ENCODE assay signal across 25 mouse cellular contexts in the genomic region with DNA sequence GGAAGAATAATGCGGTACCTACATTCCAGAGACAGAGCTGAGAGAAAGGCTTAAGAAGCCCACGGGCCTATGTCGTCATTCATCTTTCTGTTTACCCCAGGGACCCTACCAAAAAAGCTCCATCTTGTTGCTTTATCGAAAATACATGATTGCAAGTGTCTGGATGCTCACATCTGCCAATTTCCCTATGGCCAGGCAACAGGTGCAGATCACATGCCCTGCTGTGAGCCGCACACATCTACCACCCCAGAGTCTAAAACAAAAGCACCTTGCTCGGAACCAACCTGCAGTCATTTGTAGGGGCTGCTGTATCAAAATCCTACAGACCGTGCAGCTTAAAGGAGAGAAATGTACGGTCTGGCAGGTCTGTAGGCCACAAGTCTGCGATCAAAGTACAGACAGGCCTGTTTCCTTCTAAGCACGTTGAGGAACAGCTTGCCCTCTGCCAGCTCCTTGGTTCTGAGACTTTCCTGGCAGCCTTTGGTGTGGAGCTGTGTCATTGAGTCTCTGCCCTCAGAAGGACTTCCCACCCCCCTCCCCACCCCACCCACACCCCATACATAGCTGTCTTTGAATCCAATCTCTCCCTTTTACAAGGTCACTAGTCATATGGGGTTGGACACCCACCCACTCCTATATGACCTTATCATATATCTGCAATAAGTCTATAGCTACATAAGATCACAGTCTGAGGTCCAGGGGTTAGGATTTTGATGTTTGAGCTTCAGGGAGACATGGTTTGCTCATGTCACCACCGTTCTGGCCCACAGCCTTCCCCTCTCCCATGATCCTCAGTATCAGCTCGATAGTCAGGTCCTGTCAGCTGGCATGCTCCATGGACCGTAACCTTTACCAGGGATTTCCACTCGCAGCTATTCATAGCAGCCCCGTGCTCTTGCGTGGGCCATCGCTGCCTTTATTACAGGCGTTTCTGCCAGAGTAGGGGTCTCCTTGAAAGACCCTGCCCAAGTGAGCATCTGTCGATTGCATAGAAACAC.
A peak's percentile ranks its signal among the peaks of the same experiment; 100 is the strongest.
DNase-seq lines count a peak whose midpoint lies in the region; ATAC-seq and TF ChIP-seq lines count a peak whose summit lies in the region.
"Had no signal": no experiment of that assay in that cellular context is flagged by ENCODE, and none has a peak within 500 bp of the region (broad histone marks: within the 10 kb centered on the region; RNA-seq: fewer than 3 reads in every experiment).

No protein-coding gene starts in this region.

- 72% methylated on average over 19 of the region's 19 CpGs for WGBS in heart, adult 2 months
- 86% methylated on average over 19 of the region's 19 CpGs for WGBS in stomach, postnatal 0 days
- WGBS in intestine, postnatal 0 days, result 83% methylated on average over 19 of the region's 19 CpGs

- TF ChIP-seq POLR2A in heart, adult 2 months (IDR thresholded peaks at IDR 0.05; ENCODE audit: insufficient read depth, low read depth, low read length), result no peak
- no peak for TF ChIP-seq POLR2A in CH12.LX (IDR thresholded peaks at IDR 0.05; ENCODE audit: low read depth, low read length)

- in situ Hi-C loops in CH12.LX (cut with MboI; ENCODE audit: low pct_ligation_motif_present, low pct_unique_long_range_greater_than_20kb, low sequenced_read_pairs), result no loop called here

- no peak overlapping the region; the same call in 1 of the 2 replicates for H3K4me2 ChIP-seq in CH12.LX (ENCODE audit: insufficient read depth, low read depth, poor library complexity, severe bottlenecking)
- no peak overlapping the region for H3K4me2 ChIP-seq in stomach, postnatal 0 days (replicated peaks; ENCODE audit: low read depth)
- no peak overlapping the region for H3K4me2 ChIP-seq in intestine, postnatal 0 days (replicated peaks; ENCODE audit: low read depth)
- H3K4me2 ChIP-seq: forebrain, embryonic 15.5 days; kidney, embryonic 15.5 days; midbrain, embryonic 15.5 days; neural tube, embryonic 13.5 days; stomach, embryonic 15.5 days had no signal

- TF ChIP-seq EP300 in heart, adult 2 months (IDR thresholded peaks at IDR 0.05; ENCODE audit: insufficient read depth, low read depth, low read length), result peak; percentile 59; the same call in 1 of the 2 replicates
- no peak; the same call in 1 of the 2 replicates for TF ChIP-seq EP300 in CH12.LX (IDR thresholded peaks at IDR 0.05; ENCODE audit: low read length)
- TF ChIP-seq EP300 in stomach, postnatal 0 days (optimal IDR thresholded peaks at IDR 0.05), result no peak

- no peak overlapping the region for H3K4me3 ChIP-seq in heart, adult 2 months
- H3K4me3 ChIP-seq in CH12.LX (replicated peaks in 1 of 3; ENCODE audit: low read depth in 2 of 3, low read length in 2 of 3, poor library complexity in 1 of 3), result no peak overlapping the region
- no peak overlapping the region for H3K4me3 ChIP-seq in stomach, postnatal 0 days (ENCODE audit: low read depth, low read length)
- no peak overlapping the region for H3K4me3 ChIP-seq in intestine, postnatal 0 days (ENCODE audit: low read depth, low read length)
- H3K4me3 ChIP-seq: embryonic facial prominence, embryonic 10.5 days; forebrain, embryonic 15.5 days; kidney, embryonic 15.5 days; midbrain, embryonic 15.5 days; neural tube, embryonic 13.5 days; stomach, embryonic 15.5 days had no signal

- no peak for TF ChIP-seq RAD21 in CH12.LX (IDR thresholded peaks at IDR 0.05; ENCODE audit: low read depth, low read length)

- H3K36me3 ChIP-seq in heart, adult 2 months (ENCODE audit: control insufficient read depth, insufficient read depth, low read length), result peaks cover 6% of the 10 kb centered on the region
- peaks cover 0 to 23% of the 10 kb centered on the region in 2 experiments for H3K36me3 ChIP-seq in CH12.LX (replicated peaks in 1 of 2; ENCODE audit: control insufficient read depth in 1 of 2, insufficient read depth in 1 of 2, low read length in 1 of 2)
- no peaks in the 10 kb centered on the region for H3K36me3 ChIP-seq in stomach, postnatal 0 days (ENCODE audit: control insufficient read depth, insufficient read depth, low read length)
- H3K36me3 ChIP-seq in intestine, postnatal 0 days (ENCODE audit: control insufficient read depth, insufficient read depth), result 0 out of 2 replicates have a peak, but pooled peaks cover 9% of the 10 kb centered on the region
- H3K36me3 ChIP-seq: embryonic facial prominence, embryonic 10.5 days; kidney, embryonic 15.5 days; midbrain, embryonic 15.5 days; stomach, embryonic 15.5 days had no signal

- dilution Hi-C loops in CH12.LX (cut with MboI; ENCODE audit: extremely low pct_ligation_motif_present, extremely low pct_unique_long_range_greater_than_20kb, low sequenced_read_pairs), result no loop called here

- no peak for TF ChIP-seq CTCF in heart, adult 2 months (IDR thresholded peaks at IDR 0.05)
- TF ChIP-seq CTCF in CH12.LX (conservative IDR thresholded peaks at IDR 0.05 in 1 of 2, IDR thresholded peaks at IDR 0.05 in 1 of 2; ENCODE audit: low read depth in 2 of 2, low read length in 2 of 2), result no peak
- TF ChIP-seq CTCF in stomach, postnatal 0 days (IDR thresholded peaks at IDR 0.05; ENCODE audit: low read depth), result no peak
- TF ChIP-seq CTCF in intestine, postnatal 0 days (IDR thresholded peaks at IDR 0.05; ENCODE audit: low read depth), result no peak

- peaks cover 5% of the 10 kb centered on the region for H3K9me3 ChIP-seq in CH12.LX (replicated peaks; ENCODE audit: low read length)
- no peaks in the 10 kb centered on the region for H3K9me3 ChIP-seq in stomach, postnatal 0 days (ENCODE audit: control insufficient read depth, low read length)
- H3K9me3 ChIP-seq in intestine, postnatal 0 days (ENCODE audit: control insufficient read depth), result no peaks in the 10 kb centered on the region
- H3K9me3 ChIP-seq: embryonic facial prominence, embryonic 10.5 days; forebrain, embryonic 15.5 days; kidney, embryonic 15.5 days; midbrain, embryonic 15.5 days; neural tube, embryonic 13.5 days; stomach, embryonic 15.5 days had no signal

- ATAC-seq in stomach, postnatal 0 days (ENCODE audit: low FRiP score, low TSS enrichment), result no peak
- ATAC-seq in intestine, postnatal 0 days, result no peak
- ATAC-seq: forebrain, embryonic 15.5 days; hindbrain, postnatal 0 days; lung, postnatal 0 days; midbrain, embryonic 15.5 days had no signal

- intact Hi-C loops in heart, adult 2 months (cut with DNase I), result no loop called here
- intact Hi-C loops in heart, postnatal 25 days (cut with DNase I), result no loop called here
- intact Hi-C loops in heart, postnatal 10 days (cut with DNase I), result no loop called here

- H3K79me2 ChIP-seq in heart, adult 2 months (replicated peaks; ENCODE audit: control insufficient read depth, insufficient read depth, low read length), result no peaks in the 10 kb centered on the region; the same call in 1 of the 2 replicates
- no peaks in the 10 kb centered on the region for H3K79me2 ChIP-seq in CH12.LX (replicated peaks; ENCODE audit: control insufficient read depth, extremely low read depth, insufficient read depth, poor library complexity, severe bottlenecking)

- H3K4me1 ChIP-seq in heart, adult 2 months (ENCODE audit: control insufficient read depth, insufficient read depth, low read length), result peaks cover 15% of the 10 kb centered on the region
- H3K4me1 ChIP-seq in CH12.LX (ENCODE audit: control insufficient read depth in 1 of 2, insufficient read depth in 2 of 2), result peaks cover 4 to 60% of the 10 kb centered on the region in 2 experiments
- H3K4me1 ChIP-seq in stomach, postnatal 0 days (replicated peaks; ENCODE audit: control insufficient read depth, insufficient read depth), result 0 out of 2 replicates have a peak, but pooled peaks cover 2% of the 10 kb centered on the region
- H3K4me1 ChIP-seq in intestine, postnatal 0 days (replicated peaks; ENCODE audit: control insufficient read depth, insufficient read depth, low read length), result no peaks in the 10 kb centered on the region
- H3K4me1 ChIP-seq: kidney, embryonic 15.5 days; midbrain, embryonic 15.5 days had no signal

- H3K27ac ChIP-seq in heart, adult 2 months, result peak overlapping the region; percentile 83
- H3K27ac ChIP-seq in CH12.LX (ENCODE audit: insufficient read depth, low read depth), result no peak overlapping the region
- no peak overlapping the region for H3K27ac ChIP-seq in stomach, postnatal 0 days (replicated peaks)
- H3K27ac ChIP-seq in intestine, postnatal 0 days (ENCODE audit: low read depth, low read length), result no peak overlapping the region
- H3K27ac ChIP-seq: embryonic facial prominence, embryonic 10.5 days; forebrain, embryonic 15.5 days; hindbrain, postnatal 0 days; kidney, embryonic 15.5 days; macrophage; midbrain, embryonic 15.5 days; neural tube, embryonic 13.5 days; stomach, embryonic 15.5 days had no signal

- peak overlapping the region; percentile 24; the same call in 1 of the 2 replicates for H3K9ac ChIP-seq in heart, adult 2 months (ENCODE audit: low read depth, low read length)
- no peak overlapping the region for H3K9ac ChIP-seq in CH12.LX (ENCODE audit: insufficient read depth, low read depth)
- H3K9ac ChIP-seq in stomach, postnatal 0 days (ENCODE audit: low read length), result no peak overlapping the region
- no peak overlapping the region for H3K9ac ChIP-seq in intestine, postnatal 0 days (ENCODE audit: low read depth, low read length)
- H3K9ac ChIP-seq: forebrain, embryonic 15.5 days; kidney, embryonic 15.5 days; midbrain, embryonic 15.5 days; neural tube, embryonic 13.5 days; stomach, embryonic 15.5 days had no signal

- no peaks in the 10 kb centered on the region for H3K27me3 ChIP-seq in heart, adult 2 months (ENCODE audit: control insufficient read depth, insufficient read depth, low read length)
- no peaks in the 10 kb centered on the region for H3K27me3 ChIP-seq in CH12.LX (replicated peaks)
- H3K27me3 ChIP-seq in stomach, postnatal 0 days (ENCODE audit: control insufficient read depth, insufficient read depth, low read length), result no peaks in the 10 kb centered on the region
- H3K27me3 ChIP-seq in intestine, postnatal 0 days (replicated peaks; ENCODE audit: control insufficient read depth, insufficient read depth, low read length), result no peaks in the 10 kb centered on the region
- H3K27me3 ChIP-seq: forebrain, embryonic 15.5 days; kidney, embryonic 15.5 days; midbrain, embryonic 15.5 days; neural tube, embryonic 13.5 days; stomach, embryonic 15.5 days had no signal

- peak; percentile 35 to 60 for DNase-seq in heart, adult 2 months
- DNase-seq in heart, postnatal 25 days (ENCODE audit: low spot score), result no peak
- DNase-seq in A20 (ENCODE audit: low read depth, low spot score) (peak; percentile 74), CH12.LX (ENCODE audit: extremely low read depth) (peak; percentile 28)
- DNase-seq in heart, postnatal 10 days, result peak; percentile 66 to 73
- no peak for DNase-seq in stomach, postnatal 0 days (ENCODE audit: low spot score)
- DNase-seq: adrenal gland, postnatal 10 days; cerebellum, adult 8-10 months; cerebellum, postnatal 36 days; kidney, adult 11 months; kidney, postnatal 36 days; right cerebral cortex, adult 18-20 months; right cerebral cortex, postnatal 4 days; thymus, adult 18-20 months; thymus, postnatal 4 days had no signal

TF ChIP-seq in CH12.LX, 34 proteins besides CTCF, POLR2A, EP300 and RAD21:
- TF ChIP-seq SIN3A (IDR thresholded peaks at IDR 0.05; ENCODE audit: low read length) (no peak), BHLHE40 (IDR thresholded peaks at IDR 0.05; ENCODE audit: low read depth, low read length) (0 out of 2 replicates have a peak, but pooled peaks have one; percentile 42)
TF ChIP-seq in CH12.LX: peak in this region for 1.

Comparison
In these comparisons a context has a peak if more than half of its experiments do, and no peak if none do; other contexts are left out.
1. DNase-seq: peak in heart, adult 2 months (2 of 2), A20 (single experiment), CH12.LX (single experiment) and heart, postnatal 10 days (2 of 2); none in heart, postnatal 25 days (single experiment) and stomach, postnatal 0 days (single experiment).